Mouse (Mus musculus): ENCODE measurements around the gene Ifi207. TPM values are rescaled to one million over a fixed set of nuclear protein-coding genes. Genes with fewer than 3 reads are reported as not detected.
"Not testable (repeated sequence)": the region's sequence is repeated elsewhere in the genome, so short reads cannot be mapped to it uniquely, and the experiment has no call there.

Gene Ifi207
- polyA plus RNA-seq, 1 experiment from 2014 or later, result 0.85 TPM

GRCm38 (mm10) chr1:173678605-173679004 is 62.9 kb downstream of the Ifi207 start:
- not testable (repeated sequence) for H3K9ac ChIP-seq (replicated peaks; ENCODE audit: low read length); H3K4me3 ChIP-seq (ENCODE audit: low read length); H3K27ac ChIP-seq (ENCODE audit: low read length); H3K4me1 ChIP-seq (ENCODE audit: insufficient read depth, low read length); H3K9me3 ChIP-seq (ENCODE audit: low read length); ATAC-seq (ENCODE audit: low FRiP score, low TSS enrichment); H3K4me2 ChIP-seq (replicated peaks; ENCODE audit: low read depth, low read length); H3K27me3 ChIP-seq (ENCODE audit: insufficient read depth, low read length); H3K36me3 ChIP-seq (ENCODE audit: insufficient read depth, low read length)
- 81% methylated on average over 1 of the region's 1 CpGs for WGBS

- H3K27ac ChIP-seq (ENCODE audit: low read length); H3K27me3 ChIP-seq (ENCODE audit: insufficient read depth, low read length); H3K4me1 ChIP-seq (ENCODE audit: insufficient read depth, low read length); H3K4me2 ChIP-seq (replicated peaks; ENCODE audit: low read depth, low read length); H3K9me3 ChIP-seq (ENCODE audit: low read length); ATAC-seq (ENCODE audit: low FRiP score, low TSS enrichment); H3K36me3 ChIP-seq (ENCODE audit: insufficient read depth, low read length); H3K9ac ChIP-seq (replicated peaks; ENCODE audit: low read length); H3K4me3 ChIP-seq (ENCODE audit: low read length): not testable (repeated sequence)
- 24% methylated on average over 3 of the region's 3 CpGs for WGBS
Measured at GRCm38 (mm10) chr1:173673458-173674097, 68.0 kb downstream of the Ifi207 start, which contains the start of gene Ifi208. Gene Ifi208 (plus strand): TSS chr1:173673675.

Other genes with a start within 250 kb of the Ifi207 start
- not detected in 2 replicates for gene Ifi214, start 205.8 kb downstream of the Ifi207 start, polyA plus RNA-seq (2015; fragmentation: Nextera tagmentation; extraction: Ambion mirVana)
- 0.26 TPM in 1 of 2 replicates, not detected in the other for gene Ifi213, start 142.5 kb downstream of the Ifi207 start, polyA plus RNA-seq (2015; fragmentation: Nextera tagmentation; extraction: Ambion mirVana)
- gene Ifi209, start 110.8 kb downstream of the Ifi207 start, polyA plus RNA-seq (2015; fragmentation: Nextera tagmentation; extraction: Ambion mirVana), result 0.32 and 0.36 TPM in 2 replicates
- 0.08 TPM in 1 of 2 replicates, not detected in the other for gene Ifi208, start 68.1 kb downstream of the Ifi207 start, polyA plus RNA-seq (2015; fragmentation: Nextera tagmentation; extraction: Ambion mirVana)
- gene Ifi204, start 25.2 kb upstream of the Ifi207 start, polyA plus RNA-seq (2015; fragmentation: Nextera tagmentation; extraction: Ambion mirVana), result 1.3 and 1.4 TPM in 2 replicates
- gene Ifi211, start 171.3 kb upstream of the Ifi207 start, polyA plus RNA-seq (2015; fragmentation: Nextera tagmentation; extraction: Ambion mirVana), result 0.33 and 0.62 TPM in 2 replicates
- 2.9 and 3.1 TPM in 2 replicates for gene Mndal, start 200.7 kb upstream of the Ifi207 start, polyA plus RNA-seq (2015; fragmentation: Nextera tagmentation; extraction: Ambion mirVana)
- 0.66 and 0.92 TPM in 2 replicates for gene Ifi203, start 200.9 kb upstream of the Ifi207 start, polyA plus RNA-seq (2015; fragmentation: Nextera tagmentation; extraction: Ambion mirVana)
- not detected in 2 replicates for gene Ifi202b, start 241.0 kb upstream of the Ifi207 start, polyA plus RNA-seq (2015; fragmentation: Nextera tagmentation; extraction: Ambion mirVana)

All from kidney, embryonic 16.5 days (tissue).